Mouse (Mus musculus) liver, postnatal 0 days (tissue): ENCODE measurements at regions not wholly inside any gene's neighbourhood (a gene's known extent, or its start where the extent isn't known, plus 50 kb on each side); places are given as distances from the start of the nearest gene placed in this dataset.

Source experiments
- CTCF ChIP-seq: sonication (generic); IDR thresholded peaks from 2 replicates; pipeline ENCODE4 v1.5.1; 2016; ENCODE audit warnings: antibody characterized with exemption, low read depth
- EP300 ChIP-seq: IDR thresholded peaks from 2 replicates; pipeline ENCODE4 v1.6.1; 2016; ENCODE audit warnings: antibody characterized with exemption, low read depth, mild to moderate bottlenecking

- no peak for TF ChIP-seq CTCF
- no peak for TF ChIP-seq EP300
Measured at GRCm38 (mm10) chrX:11415662-11416061, 88.0 kb downstream of the H2al1j start.
